Mouse (Mus musculus) CH12.LX (cell line): ENCODE results near the gene Hyal3. TPM values are rescaled to one million over a fixed set of nuclear protein-coding genes. Genes with fewer than 3 reads are reported as not detected.

Experiments
- DNase-seq: peaks from one replicate; pipeline ENCODE4 v3.0.0-alpha.2; 2013; ENCODE audit errors: extremely low read depth
- H3K27ac ChIP-seq: 2 replicates; pipeline ENCODE4 v1.5.1; 2012; ENCODE audit warnings: low read depth, mild to moderate bottlenecking, control low read depth, moderate library complexity; ENCODE audit not compliant: insufficient read depth
- H3K27me3 ChIP-seq: replicated peaks from 2 replicates; pipeline ENCODE3; 2012; ENCODE audit warnings: inconsistent platforms
- H3K36me3 ChIP-seq, 2 experiments: replicated peaks in 1 of 2; 2 replicates each; pipeline versions ENCODE3 to v1.6.1; 2012; ENCODE audit warnings: inconsistent platforms in 1 of 2, low read length in 1 of 2, mild to moderate bottlenecking in 1 of 2, mixed read lengths in 1 of 2, moderate library complexity in 1 of 2; ENCODE audit not compliant: control insufficient read depth in 1 of 2, insufficient read depth in 1 of 2
- H3K4me1 ChIP-seq, 2 experiments: 2 replicates each; pipeline ENCODE4 v1.6.1; 2012; ENCODE audit warnings: inconsistent platforms in 1 of 2, moderate library complexity in 1 of 2; ENCODE audit not compliant: insufficient read depth in 2 of 2, control insufficient read depth in 1 of 2
- H3K4me2 ChIP-seq: 2 replicates; pipeline ENCODE4 v1.6.1; 2012; ENCODE audit warnings: low read depth, mild to moderate bottlenecking, control low read depth; ENCODE audit not compliant: poor library complexity, insufficient read depth, severe bottlenecking
- H3K4me3 ChIP-seq, 3 experiments: fragments of 150-350 bp in 1 of 3; sonication (generic) in 1 of 3; replicated peaks in 1 of 3; 2 replicates each; pipeline versions ENCODE3 to v1.5.1; 2011 to 2012; ENCODE audit warnings: low read depth in 2 of 3, low read length in 2 of 3, mild to moderate bottlenecking in 2 of 3, moderate library complexity in 2 of 3, control low read depth in 1 of 3, improper control_type of control experiment in 1 of 3, inconsistent platforms in 1 of 3, mixed read lengths in 1 of 3; ENCODE audit not compliant: poor library complexity in 1 of 3
- H3K79me2 ChIP-seq: replicated peaks from 2 replicates; pipeline ENCODE4 v1.6.1; 2012; ENCODE audit warnings: mild to moderate bottlenecking, moderate library complexity; ENCODE audit not compliant: control insufficient read depth, poor library complexity, insufficient read depth, severe bottlenecking; ENCODE audit errors: extremely low read depth
- H3K9ac ChIP-seq: 2 replicates; pipeline ENCODE4 v1.6.1; 2012; ENCODE audit warnings: low read depth, mild to moderate bottlenecking, control low read depth, moderate library complexity; ENCODE audit not compliant: insufficient read depth
- H3K9me3 ChIP-seq: replicated peaks from 2 replicates; pipeline ENCODE3; 2012; ENCODE audit warnings: low read length, inconsistent platforms, mixed read lengths
- BHLHE40 ChIP-seq: IDR thresholded peaks from 2 replicates; pipeline ENCODE4 v1.6.1; 2011; ENCODE audit warnings: mild to moderate bottlenecking, low read depth, low read length, improper control_type of control experiment
- CHD2 ChIP-seq: IDR thresholded peaks from 2 replicates; pipeline ENCODE4 v1.6.1; 2011; ENCODE audit warnings: low read length, improper control_type of control experiment
- CTCF ChIP-seq, 2 experiments: IDR thresholded peaks in 1 of 2; conservative IDR thresholded peaks in 1 of 2; 2 replicates each; pipeline ENCODE4 v1.5.1; 2011 to 2012; ENCODE audit warnings: low read depth in 2 of 2, low read length in 2 of 2, improper control_type of control experiment in 1 of 2, inconsistent platforms in 1 of 2, mild to moderate bottlenecking in 1 of 2, moderate library complexity in 1 of 2
- E2F4 ChIP-seq: IDR thresholded peaks from 2 replicates; pipeline ENCODE4 v1.6.1; 2011; ENCODE audit warnings: low read depth, low read length, improper control_type of control experiment; ENCODE audit not compliant: insufficient replicate concordance
- EP300 ChIP-seq: IDR thresholded peaks from 2 replicates; pipeline ENCODE4 v1.6.1; 2011; ENCODE audit warnings: low read length, improper control_type of control experiment
- ETS1 ChIP-seq: conservative IDR thresholded peaks from 2 replicates; pipeline ENCODE4 v1.6.1; 2012; ENCODE audit warnings: low read depth, mild to moderate bottlenecking, inconsistent platforms, low read length, improper control_type of control experiment, moderate library complexity
- HCFC1 ChIP-seq: IDR thresholded peaks from 2 replicates; pipeline ENCODE4 v1.6.1; 2012; ENCODE audit warnings: low read depth, mild to moderate bottlenecking, inconsistent platforms, low read length, improper control_type of control experiment
- IRF4 ChIP-seq: IDR thresholded peaks from 2 replicates; pipeline ENCODE4 v1.6.1; 2014; ENCODE audit warnings: low read depth, mild to moderate bottlenecking, inconsistent platforms, low read length, improper control_type of control experiment
- KAT2A ChIP-seq: IDR thresholded peaks from 2 replicates; pipeline ENCODE4 v1.6.1; 2012; ENCODE audit warnings: low read length, improper control_type of control experiment, inconsistent platforms; ENCODE audit not compliant: insufficient replicate concordance
- MAZ ChIP-seq: IDR thresholded peaks from 2 replicates; pipeline ENCODE4 v1.6.1; 2012; ENCODE audit warnings: low read depth, mild to moderate bottlenecking, inconsistent platforms, low read length, improper control_type of control experiment, moderate library complexity
- MEF2A ChIP-seq: IDR thresholded peaks from 2 replicates; pipeline ENCODE4 v1.6.1; 2014; ENCODE audit warnings: low read depth, mild to moderate bottlenecking, inconsistent platforms, low read length, improper control_type of control experiment, borderline replicate concordance
- MXI1 ChIP-seq: IDR thresholded peaks from 2 replicates; pipeline ENCODE4 v1.6.1; 2011; ENCODE audit warnings: mild to moderate bottlenecking, low read depth, low read length, improper control_type of control experiment
- NRF1 ChIP-seq: IDR thresholded peaks from 2 replicates; pipeline ENCODE4 v1.6.1; 2014; ENCODE audit warnings: low read depth, mild to moderate bottlenecking, inconsistent platforms, low read length, improper control_type of control experiment, moderate library complexity
- PAX5 ChIP-seq: IDR thresholded peaks from 2 replicates; pipeline ENCODE4 v1.6.1; 2012; ENCODE audit warnings: low read length, inconsistent platforms, mixed read lengths
- POLR2A ChIP-seq: IDR thresholded peaks from 2 replicates; pipeline ENCODE4 v1.6.1; 2011; ENCODE audit warnings: low read depth, mild to moderate bottlenecking, improper control_type of control experiment, low read length
- POLR2AphosphoS2 ChIP-seq: IDR thresholded peaks from 2 replicates; pipeline ENCODE4 v1.6.1; 2011; ENCODE audit warnings: low read depth, low read length, improper control_type of control experiment
- SIN3A ChIP-seq: IDR thresholded peaks from 2 replicates; pipeline ENCODE4 v1.6.1; 2012; ENCODE audit warnings: low read length, improper control_type of control experiment, inconsistent platforms
- SMC3 ChIP-seq: IDR thresholded peaks from 2 replicates; pipeline ENCODE4 v1.6.1; 2011; ENCODE audit warnings: low read depth, low read length, improper control_type of control experiment
- TBP ChIP-seq: conservative IDR thresholded peaks from 2 replicates; pipeline ENCODE4 v1.6.1; 2011; ENCODE audit warnings: low read depth, low read length, improper control_type of control experiment
- UBTF ChIP-seq: IDR thresholded peaks from 2 replicates; pipeline ENCODE4 v1.6.1; 2012; ENCODE audit warnings: low read depth, mild to moderate bottlenecking, inconsistent platforms, low read length, improper control_type of control experiment, moderate library complexity
- USF1 ChIP-seq: IDR thresholded peaks from 2 replicates; pipeline ENCODE4 v1.6.1; 2014; ENCODE audit warnings: low read depth, mild to moderate bottlenecking, inconsistent platforms, low read length, improper control_type of control experiment
- ZNF384 ChIP-seq: IDR thresholded peaks from 2 replicates; pipeline ENCODE4 v1.6.1; 2012; ENCODE audit warnings: low read depth, low read length, improper control_type of control experiment, inconsistent platforms
- dilution Hi-C: fragments of 300-500 bp; cut with MboI; formaldehyde crosslinking; loops from 2 replicates; pipeline ENCODE4 v1.14.3; 2020; ENCODE audit warnings: low sequenced_read_pairs; ENCODE audit not compliant: extremely low pct_unique_long_range_greater_than_20kb, extremely low pct_ligation_motif_present
- in situ Hi-C: fragments of 300-500 bp; cut with MboI; formaldehyde crosslinking; loops from 3 replicates; pipeline ENCODE4 v1.14.3; 2019; ENCODE audit warnings: low sequenced_read_pairs, low pct_ligation_motif_present, low pct_unique_long_range_greater_than_20kb, mixed read lengths
- polyA plus RNA-seq: library from polyadenylated mRNA; unstranded; fragments of >175 nt; gene quantifications from 2 replicates; pipeline ENCODE4 v1.2.1, GENCODE M21; 2012; ENCODE audit warnings: low read depth; ENCODE audit not compliant: insufficient read length
- total RNA-seq, 2 experiments: library from RNA; depleted of rRNA; stranded (reverse); fragments of 300-350 nt in 1 of 2; fragments of >200 nt in 1 of 2; gene quantifications; 2 replicates each; pipeline ENCODE4 v1.2.3; 2012 to 2014

Hyal3 gene
- total and polyA plus RNA-seq, 3 experiments = 0.12 to 0.21 (median 0.13) TPM

DNA sequence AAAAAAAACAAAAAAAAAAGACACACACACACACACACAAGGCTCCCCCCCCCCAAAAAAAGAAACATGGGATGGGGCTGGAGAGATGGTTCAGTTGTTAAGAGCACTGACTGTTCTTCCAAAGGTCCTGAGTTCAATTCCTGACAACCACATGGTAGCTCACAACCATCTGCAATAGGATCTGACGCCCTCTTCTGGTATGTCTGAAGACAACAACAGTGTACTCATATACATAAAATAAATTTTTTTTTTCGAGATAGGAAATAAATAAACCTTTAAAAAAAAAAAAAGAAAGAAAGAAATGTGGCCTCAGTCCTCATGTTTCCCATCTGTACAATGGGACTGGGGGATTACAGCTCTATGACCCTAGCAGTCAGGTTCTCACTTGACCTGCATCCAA, 36.8 kb downstream of the Hyal3 start:
- in situ Hi-C loops = no loop called here
- H3K36me3 ChIP-seq = peaks cover 63 to 81% of the 10 kb centered on the region in 2 experiments
- peaks cover 0 to 5% of the 10 kb centered on the region in 2 experiments; a peak in 2 of 4 replicates for H3K4me1 ChIP-seq
- dilution Hi-C loops = no loop called here
- no peaks in the 10 kb centered on the region for H3K27me3 ChIP-seq
- no peak overlapping the region for H3K27ac ChIP-seq
- no peaks in the 10 kb centered on the region for H3K9me3 ChIP-seq
- H3K9ac ChIP-seq = no peak overlapping the region
- TF ChIP-seq CHD2 = no peak
- no peak for TF ChIP-seq IRF4
- TF ChIP-seq BHLHE40 = no peak
- no peak for TF ChIP-seq USF1
- no peak for TF ChIP-seq HCFC1
- no peak for TF ChIP-seq EP300
- TF ChIP-seq ETS1 = no peak
- TF ChIP-seq CTCF (conservative IDR thresholded peaks at IDR 0.05 in 1 of 2, IDR thresholded peaks at IDR 0.05 in 1 of 2; ENCODE audit: low read depth in 2 of 2, low read length in 2 of 2) = peak in 1 of 2 experiments; percentile 37; a peak in 2 of 4 replicates
- no peak for TF ChIP-seq NRF1
- no peak for TF ChIP-seq MEF2A
- no peak for TF ChIP-seq POLR2A
- TF ChIP-seq MXI1 = no peak
- peak; percentile 20 for TF ChIP-seq SMC3
- no peak for TF ChIP-seq UBTF
- TF ChIP-seq ZNF384 = peak; percentile 35
- no peak for TF ChIP-seq POLR2AphosphoS2
- TF ChIP-seq TBP = no peak
- no peak for TF ChIP-seq KAT2A
- no peak for TF ChIP-seq SIN3A
- no peak for TF ChIP-seq E2F4
- H3K4me2 ChIP-seq = no peak overlapping the region
- DNase-seq = no peak
- no peak overlapping the region for H3K4me3 ChIP-seq
- H3K79me2 ChIP-seq = peaks cover 5% of the 10 kb centered on the region; the same call in 1 of the 2 replicates

DNA sequence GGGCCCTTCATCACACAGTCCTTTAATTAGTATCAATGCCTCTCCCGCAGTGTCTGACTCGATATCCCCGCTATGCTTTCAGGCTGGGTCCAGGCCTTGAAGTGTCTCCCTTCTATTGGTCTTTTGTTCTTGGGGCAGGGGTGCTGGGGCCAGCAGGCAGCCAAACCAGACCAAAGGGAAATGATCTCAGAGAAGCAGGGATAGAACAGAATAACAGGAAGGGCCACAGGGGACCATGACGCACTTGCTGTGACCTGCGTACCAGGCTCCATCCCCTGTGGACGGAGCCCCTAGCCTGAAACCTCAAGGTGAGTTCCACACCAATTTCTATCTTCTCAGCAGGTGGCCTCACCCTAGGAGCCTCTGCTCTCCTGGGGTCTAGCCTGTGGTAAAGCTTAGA, 37.5 kb downstream of the Hyal3 start:
- dilution Hi-C loops (no loop called here), in situ Hi-C loops (no loop called here)
- no peak overlapping the region for H3K4me2 ChIP-seq
- no peaks in the 10 kb centered on the region for H3K9me3 ChIP-seq
- H3K27me3 ChIP-seq = no peaks in the 10 kb centered on the region
- no peak overlapping the region for H3K27ac ChIP-seq
- H3K9ac ChIP-seq = no peak overlapping the region
- H3K79me2 ChIP-seq = peaks cover 6% of the 10 kb centered on the region; the same call in 1 of the 2 replicates
- peaks cover 63 to 86% of the 10 kb centered on the region in 2 experiments for H3K36me3 ChIP-seq
- DNase-seq = no peak
- TF ChIP-seq MEF2A (no peak), USF1 (no peak), ZNF384 (no peak), BHLHE40 (no peak), PAX5 (no peak), ETS1 (no peak), MAZ (no peak)
- H3K4me3 ChIP-seq = no peak overlapping the region
- peaks cover 0 to 2% of the 10 kb centered on the region in 2 experiments; a peak in 2 of 4 replicates for H3K4me1 ChIP-seq
